Mouse (Mus musculus): ENCODE data around the gene Mael. TPM values are rescaled to one million over a fixed set of nuclear protein-coding genes. Genes with fewer than 3 reads are reported as not detected.

Mael gene
- total RNA-seq (2023) = not detected

GRCm38 (mm10) chr1:166238315-166238969 lies at the start of gene Mael:
Mael (minus strand) TSS chr1:166238747.

GRCm38 (mm10) chr1:166253898-166254894 lies 15.6 kb upstream of the Mael start, which contains the start of gene Ildr2:
Ildr2 (plus strand) TSS chr1:166254139.

Other genes starting within 250 kb of the Mael start
- 10 to 100 TPM; 81.5 to 82.2 TPM for gene Pou2f1, start 236.1 kb downstream of the Mael start, total RNA-seq (2023)
- gene Dusp27, start 110.8 kb downstream of the Mael start, total RNA-seq (2023) = not detected
- not detected for gene Gpa33, start 108.5 kb downstream of the Mael start, total RNA-seq (2023)
- under 1 TPM in 1 of 2 experiments, not detected in 1; 0.29 TPM for gene Ildr2, start 15.4 kb upstream of the Mael start, total RNA-seq (2023)
- gene Tada1, start 140.3 kb upstream of the Mael start, total RNA-seq (2023) = 10 to 100 TPM; 31.1 to 35.8 TPM
- 10 to 100 TPM; 13.7 to 15.8 TPM for gene Pogk, start 171.1 kb upstream of the Mael start, total RNA-seq (2023)